Mouse (Mus musculus): ENCODE measurements around the gene Adprh.

GRCm38 (mm10) chr16:38448458-38448857, 4.0 kb downstream of the Adprh start:
- TF ChIP-seq POLR2A (IDR thresholded peaks at IDR 0.05; ENCODE audit: insufficient read depth, low read depth, low read length), result no peak
- TF ChIP-seq CTCF (IDR thresholded peaks at IDR 0.05), result no peak

All from heart, adult 2 months (tissue).